Mouse (Mus musculus) common myeloid progenitor, adult 5-6 weeks (primary cell): ENCODE data around the gene Gata5. TPM values are rescaled to one million over a fixed set of nuclear protein-coding genes. Genes with fewer than 3 reads are reported as not detected.
A peak's percentile ranks its signal among the peaks of the same experiment; 100 is the strongest.

ENCODE experiments used
- ATAC-seq: replicated peaks from 2 replicates; pipeline ENCODE4 v1.8.0; 2016; ENCODE audit warnings: low read depth, mild to moderate bottlenecking, moderate TSS enrichment, inconsistent platforms; ENCODE audit not compliant: poor library complexity, severe bottlenecking
- total RNA-seq: library from RNA; stranded (forward); fragments of 200-1000, 187-1606 nt; gene quantifications from 2 replicates; pipeline ENCODE4 v1.2.3, GENCODE M21; 2017

Gene Gata5
- total RNA-seq, 1 experiment from 2014 or later, result not detected

- peak; percentile 35 for ATAC-seq
Measured at GRCm38 (mm10) chr2:180275836-180276235, 58.7 kb downstream of the Gata5 start.

Other genes starting within 250 kb of the Gata5 start
- not detected in 2 replicates for gene Hrh3, start 230.2 kb downstream of the Gata5 start, total RNA-seq
- 33.8 and 35.9 TPM in 2 replicates for gene Osbpl2, start 215.4 kb downstream of the Gata5 start, total RNA-seq
- gene Adrm1, start 163.2 kb downstream of the Gata5 start, total RNA-seq, result 51.8 and 52.0 TPM in 2 replicates
- 0.05 and 0.10 TPM in 2 replicates for gene Lama5, start 108.8 kb downstream of the Gata5 start, total RNA-seq
- gene Rps21, start 77.3 kb downstream of the Gata5 start, total RNA-seq, result 3,441 and 4,282 TPM in 2 replicates
- 9.2 and 11.8 TPM in 2 replicates for gene Cables2, start 61.2 kb downstream of the Gata5 start, total RNA-seq
- gene Rbbp8nl, start 44.8 kb downstream of the Gata5 start, total RNA-seq, result not detected in 2 replicates
- gene Slco4a1, start 121.5 kb upstream of the Gata5 start, total RNA-seq, result 5.9 and 12.5 TPM in 2 replicates
- not detected in 2 replicates for gene Ntsr1, start 165.3 kb upstream of the Gata5 start, total RNA-seq
- 31.9 and 43.0 TPM in 2 replicates for gene Mrgbp, start 246.6 kb upstream of the Gata5 start, total RNA-seq